Mouse (Mus musculus): ENCODE results near the gene Hoxa3. TPM values are rescaled to one million over a fixed set of nuclear protein-coding genes. Genes with fewer than 3 reads are reported as not detected.

Hoxa3 gene
- total RNA-seq, 2 experiments from 2014 or later: 0.32 to 1.9 TPM

DNA sequence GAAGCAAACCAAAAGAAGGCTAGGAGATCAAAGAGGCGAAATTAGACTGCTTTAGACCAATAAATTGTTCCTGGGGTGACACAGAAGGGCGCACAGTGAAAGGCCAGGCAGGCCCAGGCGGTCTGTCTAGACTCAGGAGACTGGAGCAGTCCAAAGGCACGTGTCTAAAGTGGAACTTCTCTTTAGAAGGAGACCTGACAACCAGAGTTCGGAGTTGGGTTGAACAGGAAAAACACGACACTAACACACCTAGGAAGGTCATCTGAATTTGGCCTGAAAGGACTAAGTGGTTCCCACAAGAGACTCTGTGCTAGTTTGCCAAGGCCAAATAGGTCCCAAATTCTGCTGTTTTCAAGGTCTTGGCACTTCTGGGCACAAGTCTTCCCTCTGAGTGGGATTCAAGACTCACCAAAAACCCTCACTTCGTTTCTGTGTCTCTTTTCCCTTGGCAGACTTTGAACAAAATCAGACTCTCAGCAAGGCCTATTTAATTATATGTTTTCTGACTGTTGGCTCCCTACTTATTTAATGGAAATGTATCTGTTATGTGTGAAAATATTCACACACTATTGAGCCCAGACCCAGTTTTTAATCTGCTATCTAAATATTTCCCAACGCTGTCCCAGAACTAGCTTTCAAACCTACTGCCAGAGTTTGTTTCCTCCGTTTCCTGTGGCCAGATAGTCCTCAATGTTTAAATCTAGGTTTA is 6.3 kb upstream of the Hoxa3 start:
- DNase-seq: no peak

DNA sequence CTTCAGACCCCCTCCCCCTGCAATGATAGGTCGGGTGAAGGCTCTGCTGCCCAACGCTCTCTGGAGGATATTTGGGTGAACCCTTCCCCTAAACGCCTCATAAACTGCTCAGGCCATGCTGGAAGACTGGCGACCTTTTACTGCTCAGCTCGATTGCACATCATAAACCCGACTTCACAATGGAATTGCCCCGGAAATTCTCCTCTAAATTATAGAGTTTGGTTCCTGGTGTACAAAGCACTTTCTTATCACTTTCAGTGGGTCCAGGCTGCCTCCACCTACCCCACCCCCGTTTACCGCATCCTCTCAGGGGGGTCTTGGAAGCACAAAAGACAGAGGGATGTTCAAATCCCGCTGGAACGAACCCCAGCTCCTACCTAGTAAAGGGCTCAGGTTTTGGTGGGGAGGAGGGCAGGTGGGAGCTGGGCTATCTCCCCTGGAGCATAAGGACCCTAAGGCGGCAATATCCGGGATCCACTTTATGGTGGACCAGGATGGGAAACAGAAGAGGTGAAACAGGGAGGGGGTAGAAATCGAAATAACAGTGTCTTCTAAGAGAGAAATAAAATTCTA is 5.6 kb upstream of the Hoxa3 start:
- DNase-seq: no peak

DNA sequence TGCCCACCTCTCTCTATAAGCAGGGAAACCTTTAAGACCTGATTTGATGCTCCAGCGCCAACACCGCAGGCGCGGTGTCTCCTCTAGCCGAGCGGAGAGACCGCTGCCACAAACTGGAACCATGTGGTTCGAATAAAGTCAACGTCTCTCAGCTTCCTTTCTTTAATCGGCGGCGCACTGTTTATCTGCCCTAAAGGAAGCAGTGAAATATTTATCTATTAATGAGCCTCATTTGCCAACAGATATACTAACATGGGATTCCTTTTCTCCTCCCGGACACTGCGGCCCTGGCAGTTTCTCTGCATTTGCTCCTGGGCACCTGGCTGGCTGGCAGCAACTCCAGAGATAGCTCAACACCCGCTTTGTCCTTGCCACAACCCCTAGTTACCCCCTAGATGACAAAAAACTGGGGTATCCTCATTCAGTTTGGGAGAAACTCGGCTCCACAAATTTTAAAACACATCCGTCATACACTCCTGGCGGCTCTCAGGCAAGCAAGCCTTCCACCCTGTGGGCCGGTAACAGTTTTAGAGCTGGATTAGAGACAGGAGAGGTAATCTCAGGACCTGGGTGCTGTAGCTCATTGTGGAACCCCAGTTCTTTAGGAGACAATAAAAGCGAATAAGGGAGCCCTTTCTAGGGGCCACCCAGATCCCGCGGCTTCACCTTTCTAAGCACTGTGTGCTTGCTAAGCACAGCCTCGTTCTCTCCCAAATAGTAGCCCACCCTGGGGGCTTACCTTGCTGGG is 4.9 kb upstream of the Hoxa3 start:
- peak in 1 of 2 experiments; percentile 23 for DNase-seq

DNA sequence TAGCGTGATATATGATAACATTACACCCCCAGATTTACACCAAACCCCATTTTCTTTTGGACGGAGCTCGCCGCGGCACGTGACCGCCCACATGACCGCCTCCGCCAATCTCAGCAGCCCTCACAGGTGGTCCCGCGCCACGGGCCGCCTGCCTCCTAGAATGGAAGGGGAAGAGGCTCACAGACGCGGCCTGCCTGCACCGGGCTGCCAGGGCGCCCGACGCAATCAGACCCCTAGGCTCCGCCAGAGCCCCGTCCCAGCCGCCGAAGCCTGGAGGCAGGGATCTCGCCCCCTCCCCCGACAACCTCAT is 4.3 kb upstream of the Hoxa3 start:
- peak in 1 of 2 experiments; percentile 38 for DNase-seq

DNA sequence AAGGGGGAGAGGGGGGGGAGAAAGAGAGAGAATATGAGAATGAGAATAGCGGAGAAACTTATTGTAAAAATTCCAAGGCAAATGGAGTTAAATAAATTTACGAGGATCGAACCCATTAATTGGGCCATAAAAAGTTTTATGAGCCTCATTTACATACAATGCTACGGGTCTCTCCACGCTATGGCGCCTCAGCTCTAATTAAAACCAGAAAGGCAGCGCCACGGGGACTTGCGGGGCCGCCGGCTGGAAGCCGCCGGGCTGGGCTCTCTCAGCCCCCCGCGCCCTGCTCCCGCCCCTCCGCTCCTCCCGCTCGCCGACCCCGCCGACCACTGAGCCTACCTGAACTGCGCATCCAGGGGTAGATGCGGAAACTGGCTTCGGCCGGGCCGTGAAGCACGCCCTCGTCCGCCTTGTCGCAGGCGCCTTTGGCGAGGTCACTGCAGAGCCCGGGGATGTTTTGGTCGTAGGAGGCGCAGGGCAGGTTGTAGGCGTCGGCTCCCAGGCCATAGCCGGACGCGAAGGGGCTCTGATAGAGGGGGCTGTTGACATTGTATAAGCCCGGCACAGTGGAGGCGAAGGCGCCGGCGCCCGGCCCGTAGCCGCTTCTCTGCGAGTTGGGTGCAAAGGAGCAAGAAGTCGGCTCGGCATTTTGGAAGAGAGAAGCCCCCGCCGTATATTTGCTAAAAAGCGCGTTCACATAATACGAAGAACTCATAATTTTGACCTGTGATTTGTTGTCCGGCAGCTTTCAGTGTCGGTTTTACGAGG is 3.7 kb upstream of the Hoxa3 start:
- peak in 1 of 2 experiments; percentile 45 for DNase-seq

DNA sequence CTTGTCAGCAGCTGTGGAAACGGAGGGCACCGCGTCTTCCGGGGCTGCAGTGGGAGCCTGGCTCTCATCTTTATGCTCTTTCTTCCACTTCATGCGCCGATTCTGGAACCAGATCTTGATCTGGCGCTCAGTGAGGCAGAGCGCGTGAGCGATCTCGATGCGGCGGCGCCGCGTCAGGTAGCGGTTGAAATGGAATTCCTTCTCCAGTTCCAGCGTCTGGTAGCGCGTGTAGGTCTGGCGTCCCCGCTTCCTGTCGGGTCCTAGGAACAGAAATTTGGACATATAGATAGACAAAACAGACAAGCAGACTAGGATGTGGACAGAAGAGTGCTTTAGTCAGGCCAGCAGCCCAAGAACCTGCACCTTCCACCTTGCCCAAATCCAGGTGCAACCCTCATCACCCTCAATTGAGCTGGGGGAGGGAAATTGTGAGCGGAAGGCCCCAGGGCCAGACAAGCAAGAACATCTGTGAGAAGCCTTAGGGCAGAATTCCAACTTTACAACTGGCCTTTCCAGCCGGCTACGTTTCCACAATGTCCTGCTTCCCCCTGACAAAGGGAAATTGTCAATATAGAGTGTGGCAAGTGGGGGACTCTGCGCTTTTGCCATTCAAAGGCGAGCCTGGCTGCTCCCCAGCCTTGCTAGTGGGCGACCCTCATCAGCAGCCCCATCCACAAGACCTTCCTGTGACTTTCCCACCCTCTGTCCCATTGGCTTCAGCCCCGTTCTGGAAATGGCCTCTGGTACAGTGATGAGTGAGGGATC is 2.8 kb upstream of the Hoxa3 start:
- DNase-seq: no peak

DNA sequence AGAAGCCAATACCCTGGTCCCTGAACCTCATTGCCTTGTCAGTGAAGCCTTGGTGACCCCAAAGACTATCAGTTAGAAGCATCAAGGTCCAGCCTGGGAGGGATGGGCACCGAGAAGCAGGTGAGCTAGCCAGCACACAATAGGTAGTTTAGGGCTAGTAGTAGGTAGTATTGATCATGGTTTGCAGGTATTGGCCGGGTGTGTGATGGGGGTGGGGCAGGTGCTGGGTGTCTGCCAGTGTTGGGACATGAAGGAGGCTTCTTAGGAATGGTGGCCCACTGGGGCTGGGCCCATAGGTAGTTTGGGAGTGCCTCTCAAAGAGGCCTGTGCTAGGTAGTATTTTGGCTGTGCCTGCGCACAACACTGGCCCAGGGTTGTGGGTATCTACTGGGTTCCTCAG is 1.9 kb upstream of the Hoxa3 start:
- DNase-seq: no peak

DNA sequence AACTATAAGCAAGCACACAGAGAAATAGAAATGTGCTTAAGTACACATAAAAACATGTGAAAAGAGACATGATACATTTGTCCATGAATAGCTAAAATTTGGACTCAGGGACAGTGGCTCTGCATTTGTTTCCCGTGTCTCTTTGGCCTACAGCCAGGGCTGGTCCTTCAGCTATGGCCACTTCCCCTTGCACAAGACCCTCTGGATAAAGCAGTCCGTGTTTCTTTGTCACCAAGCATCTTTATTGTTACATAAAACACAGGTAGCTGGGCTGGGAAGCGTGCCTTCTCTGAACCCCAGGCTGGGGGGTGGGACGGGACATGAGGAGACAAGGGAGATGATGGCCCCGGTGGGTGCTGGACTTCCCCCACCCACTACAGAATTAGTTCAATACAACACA is 1.1 kb upstream of the Hoxa3 start:
- DNase-seq: no peak

DNA sequence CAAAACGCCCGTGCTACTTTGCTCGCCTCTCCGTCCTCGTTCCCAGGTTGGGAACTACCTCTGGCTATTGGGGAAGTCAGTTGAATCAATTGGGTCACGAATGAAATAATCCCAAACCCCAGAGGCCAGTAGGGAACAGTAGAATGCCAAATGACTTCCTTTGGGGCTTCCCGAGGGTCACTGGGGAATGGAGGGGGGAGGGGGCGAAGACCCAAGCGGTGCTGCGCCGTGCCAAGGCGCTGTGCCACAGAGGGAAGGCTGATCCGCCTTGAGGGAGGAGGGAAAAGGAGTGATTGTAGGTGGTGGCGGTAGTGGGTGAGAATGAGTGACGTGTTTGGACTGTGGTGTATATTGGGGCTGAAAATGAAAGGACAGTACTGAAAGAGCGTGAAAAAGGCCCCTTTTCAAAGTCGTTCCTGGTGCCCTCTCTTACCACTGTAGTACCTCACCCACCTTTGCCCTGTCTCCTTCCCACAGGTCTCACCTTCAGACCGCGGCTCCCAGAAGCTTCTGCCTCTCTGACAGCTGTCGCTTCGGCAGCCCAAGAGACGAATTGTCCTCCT is 499 bp downstream of the Hoxa3 start:
- DNase-seq: peak in 1 of 2 experiments; percentile 57

DNA sequence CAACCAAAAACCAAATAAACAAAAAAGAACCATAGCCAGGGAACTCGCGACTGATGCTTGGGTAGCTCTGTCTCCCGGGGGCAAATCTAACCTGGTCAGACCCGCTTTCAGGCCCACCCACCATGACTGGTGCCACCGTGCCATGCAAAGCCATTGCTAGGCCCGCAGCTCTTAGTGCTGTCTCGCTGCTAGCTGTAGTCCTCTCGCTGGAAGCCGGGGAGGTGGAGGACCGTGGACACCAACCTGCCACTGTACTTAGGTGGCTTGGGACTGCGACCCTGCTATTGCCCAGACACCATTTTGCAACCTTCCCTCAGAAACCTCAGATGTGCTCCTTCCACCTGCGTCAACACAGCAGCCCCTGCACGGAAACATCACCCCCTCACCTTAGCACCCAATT is 1.2 kb downstream of the Hoxa3 start:
- DNase-seq: no peak

DNA sequence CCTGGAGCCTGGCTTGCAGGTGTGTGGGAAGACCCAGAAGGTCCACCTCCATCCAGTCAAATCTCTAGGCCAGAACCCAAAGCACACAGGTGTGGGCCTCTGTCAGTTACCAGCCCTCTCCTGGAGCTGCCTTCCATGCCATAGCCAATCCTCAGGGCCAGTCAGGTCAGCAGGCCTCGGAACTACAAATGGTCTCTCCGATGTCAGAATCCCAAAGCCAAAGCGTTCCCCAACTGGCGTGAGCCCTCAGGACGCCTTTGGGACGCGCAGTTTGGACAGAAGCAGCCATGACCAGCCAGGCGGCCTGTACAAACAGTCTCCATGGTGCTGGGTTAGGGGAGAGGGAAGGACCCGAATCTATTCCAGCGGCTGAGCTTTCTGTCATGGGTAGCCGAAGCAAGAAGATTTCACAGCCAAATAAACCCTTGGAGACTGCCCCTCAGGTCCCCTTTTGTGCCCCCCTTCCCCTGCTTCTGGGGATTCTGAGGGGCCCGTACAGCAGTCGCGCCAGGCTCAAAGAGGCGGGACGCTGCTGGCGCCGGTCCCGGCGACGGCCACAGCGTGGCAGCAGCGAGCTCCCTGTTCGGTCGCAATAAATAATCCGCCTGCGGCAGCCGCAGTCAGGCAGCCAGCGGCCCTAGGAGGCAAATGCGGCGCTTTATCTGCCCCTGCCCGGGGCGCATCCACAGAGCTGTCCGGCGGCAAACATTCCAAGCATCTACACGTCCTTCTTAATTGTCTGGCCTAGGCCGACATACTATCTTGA is 1.8 kb downstream of the Hoxa3 start:
- peak; percentile 70 to 80 for DNase-seq

DNA sequence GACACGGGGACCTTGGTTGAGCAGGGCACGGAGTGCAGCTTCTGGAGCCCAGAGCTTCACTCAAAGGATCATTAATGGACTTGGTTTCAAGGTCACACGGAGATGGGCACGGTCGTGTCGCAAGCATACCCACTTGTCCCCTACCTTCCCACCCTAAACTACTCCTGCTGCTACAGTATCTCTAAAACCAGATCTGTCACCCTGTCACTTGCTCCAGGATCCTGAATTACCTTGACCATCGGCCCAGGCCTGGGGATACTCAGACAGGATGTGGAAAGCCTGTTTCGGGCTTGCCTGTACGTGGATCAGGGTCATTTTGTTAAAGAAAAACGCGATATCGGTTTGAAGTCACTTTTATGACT is 3.5 kb downstream of the Hoxa3 start:
- no peak for DNase-seq

DNA sequence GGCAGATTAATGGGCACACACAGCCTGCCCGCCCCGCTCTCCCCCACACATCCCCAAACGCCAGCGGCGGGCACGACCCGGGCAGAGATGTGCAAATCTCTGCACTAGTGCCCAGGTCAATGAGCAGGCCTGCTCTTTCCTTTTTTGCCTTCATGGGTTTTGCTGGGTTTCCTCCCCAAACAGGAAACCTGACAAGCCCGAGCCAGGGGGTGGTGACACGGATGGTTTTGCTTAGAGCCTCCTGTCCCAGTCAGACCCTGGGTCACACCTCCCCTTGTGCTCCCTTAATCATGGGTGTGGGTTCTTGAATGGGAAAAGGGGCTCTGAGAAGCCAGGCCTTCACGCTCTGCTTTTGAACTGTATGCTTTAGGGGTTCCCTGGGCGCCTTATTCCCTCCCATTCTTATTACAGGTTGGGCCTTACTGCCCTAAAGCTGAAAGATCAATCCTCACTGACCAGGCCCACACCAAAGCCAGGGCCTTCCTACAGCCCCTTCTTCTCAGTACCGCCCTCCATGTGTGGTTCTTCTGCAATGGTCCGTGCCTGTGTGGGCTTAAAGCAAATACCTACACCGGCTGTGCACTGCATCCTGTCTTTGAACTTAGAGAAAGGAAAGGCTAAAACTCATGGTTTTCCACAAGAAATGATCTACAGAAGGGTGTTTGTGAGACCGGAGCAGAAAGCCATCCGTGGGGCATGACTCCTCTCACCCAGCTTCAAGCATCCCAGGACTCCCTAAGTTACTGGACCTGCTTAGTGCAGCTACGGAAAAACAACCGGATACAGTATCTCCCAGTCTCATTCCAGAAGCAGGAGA is 4.1 kb downstream of the Hoxa3 start:
- DNase-seq: no peak

DNA sequence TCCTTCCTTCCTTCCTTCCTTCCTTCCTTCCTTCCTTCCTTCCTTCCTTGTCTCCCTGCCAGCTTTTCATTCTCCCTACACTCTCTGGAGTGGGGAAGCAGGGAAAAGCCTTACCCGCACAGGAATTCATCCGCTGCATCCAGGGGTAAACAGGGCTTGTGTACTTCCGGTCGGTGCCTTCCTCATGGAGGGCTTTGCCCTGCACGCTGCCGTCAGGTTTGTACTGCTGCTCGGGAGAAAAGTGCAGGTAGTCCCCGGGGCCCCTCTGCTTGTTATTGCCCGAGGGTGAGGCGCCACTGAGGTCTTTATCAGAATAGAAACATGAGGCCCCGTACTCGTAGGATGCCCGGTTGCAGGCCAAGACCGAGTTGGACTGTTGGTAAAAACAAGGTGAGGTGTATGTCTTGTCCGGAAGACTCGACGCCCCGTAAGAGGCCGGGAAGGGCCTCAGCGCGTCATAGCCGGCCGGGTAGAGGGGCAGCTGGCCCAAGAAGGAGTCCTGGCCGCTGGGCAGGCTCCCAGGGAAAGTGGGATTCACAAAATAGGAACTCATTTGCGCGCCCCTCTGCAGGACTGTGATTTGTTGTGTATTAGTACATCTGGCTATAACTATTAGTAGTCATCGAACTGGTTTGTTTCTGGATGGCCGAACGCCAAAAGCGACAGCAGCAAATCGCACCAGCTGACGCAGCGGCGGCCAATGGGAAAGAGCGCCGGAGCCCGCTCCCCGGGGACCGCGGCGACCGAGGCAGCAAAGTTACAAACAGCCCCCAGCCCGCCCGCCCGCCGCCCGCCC is 4.9 kb downstream of the Hoxa3 start, which contains the start of gene Hoxa6:
TSS of gene Hoxa6 (minus strand) at position 651 of the 796 bp plus-strand sequence.
- no peak for DNase-seq

DNA sequence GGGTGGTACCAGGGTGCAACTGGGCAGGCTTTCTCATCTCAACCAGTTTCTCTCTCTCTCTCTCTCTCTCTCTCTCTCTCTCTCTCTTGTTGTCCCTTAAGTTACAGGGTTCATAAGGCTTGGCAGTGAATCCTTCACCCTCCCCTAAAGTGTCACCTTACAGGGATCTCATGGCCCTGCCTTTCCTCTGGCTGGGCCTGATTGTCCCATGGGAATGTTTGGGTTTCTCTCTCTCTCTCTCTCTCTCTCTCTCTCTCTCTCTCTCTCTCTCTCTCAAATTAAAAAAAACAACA is 5.5 kb downstream of the Hoxa3 start:
- DNase-seq: no peak

DNA sequence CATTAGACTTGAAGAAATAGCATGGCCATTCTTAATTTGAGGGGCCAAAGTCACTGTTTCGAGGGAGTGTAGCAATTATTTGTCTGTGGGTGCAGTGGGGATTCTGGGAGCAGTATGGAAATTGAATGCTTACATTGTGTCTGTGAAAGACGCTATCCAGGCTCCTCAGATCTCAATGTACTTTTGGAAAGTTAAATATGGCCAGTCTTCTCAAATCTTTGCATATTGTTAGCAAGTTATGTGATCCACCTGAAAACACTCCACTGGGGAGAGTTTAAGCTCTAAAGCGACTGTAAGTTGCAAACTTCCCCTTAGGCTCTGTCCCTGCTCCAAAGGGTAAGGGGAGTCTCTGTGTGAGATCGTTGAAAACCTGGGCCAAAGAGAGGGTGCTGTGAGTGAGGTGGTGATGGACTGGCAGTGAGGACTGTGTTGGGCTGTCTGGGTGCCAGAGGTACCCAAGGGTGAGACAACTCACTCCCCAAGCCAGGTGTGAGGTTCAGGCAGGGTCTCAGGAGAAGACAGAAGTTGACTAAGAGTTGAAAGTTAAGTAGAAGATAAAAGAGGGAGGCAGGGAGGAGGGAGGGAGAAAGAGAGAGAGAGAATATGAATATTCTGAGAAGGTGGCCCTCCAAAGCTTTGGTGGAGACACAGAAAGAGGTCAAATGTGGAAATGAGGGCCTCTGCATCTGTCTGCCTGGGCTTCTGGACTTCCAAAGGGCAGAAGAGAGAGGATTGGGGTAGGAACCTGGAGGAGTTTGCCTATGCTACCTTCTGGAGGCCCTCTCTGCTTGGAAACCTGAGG is 6.1 kb downstream of the Hoxa3 start:
- DNase-seq: no peak

DNA sequence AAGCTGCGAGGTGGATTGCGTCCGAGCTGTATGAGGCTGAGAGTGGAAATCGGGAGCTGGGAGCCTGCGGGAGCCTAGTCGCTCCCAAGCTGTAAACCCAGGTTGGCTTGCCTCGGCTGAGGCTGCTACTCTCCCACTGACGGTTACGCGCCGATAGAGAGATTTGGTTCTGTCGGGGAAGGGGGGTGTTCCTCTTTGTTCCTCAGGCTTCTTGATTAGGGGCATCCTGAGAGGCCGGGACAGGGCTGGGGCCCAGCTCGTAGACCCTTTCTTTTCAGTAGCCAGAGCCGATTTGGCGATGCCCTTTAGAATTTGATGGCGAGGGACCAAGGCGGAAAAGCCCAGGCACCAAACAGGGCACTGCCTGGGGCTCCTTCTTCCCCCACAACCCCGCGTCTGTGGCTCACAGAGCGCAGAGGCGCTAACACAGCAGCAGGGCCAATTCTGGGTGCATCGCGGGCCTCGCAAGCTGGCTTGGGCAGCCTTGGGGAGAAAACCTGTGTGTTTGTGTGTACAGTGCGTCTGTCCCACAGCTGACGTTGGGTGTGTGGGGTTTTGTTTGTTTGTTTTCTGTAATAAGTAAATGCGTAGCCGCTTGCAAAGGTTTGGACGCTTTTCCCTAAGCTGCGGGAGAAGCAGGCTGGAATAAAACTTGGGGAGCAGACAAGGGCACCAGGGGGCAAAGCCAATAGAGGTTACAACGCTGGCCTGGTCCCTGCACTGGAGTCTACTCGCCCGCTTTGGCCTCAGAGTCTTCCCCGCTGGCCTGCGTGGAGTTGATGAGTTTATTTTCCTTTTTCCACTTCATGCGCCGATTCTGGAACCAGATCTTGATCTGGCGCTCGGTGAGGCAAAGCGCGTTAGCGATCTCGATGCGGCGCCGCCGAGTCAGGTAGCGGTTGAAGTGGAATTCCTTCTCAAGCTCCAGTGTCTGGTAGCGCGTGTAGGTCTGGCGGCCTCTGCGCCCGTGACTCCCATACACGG is 7.2 kb downstream of the Hoxa3 start:
- DNase-seq: no peak
